Mouse (Mus musculus) thymus, adult 2 months (tissue): ENCODE measurements at regions not wholly inside any gene's neighbourhood (a gene's known extent, or its start where the extent isn't known, plus 50 kb on each side); places are given as distances from the start of the nearest gene placed in this dataset.
A peak's percentile ranks its signal among the peaks of the same experiment; 100 is the strongest.
"Not testable (repeated sequence)": the region's sequence is repeated elsewhere in the genome, so short reads cannot be mapped to it uniquely, and the experiment has no call there.

ENCODE experiments used
- DNase-seq: peaks from one replicate; pipeline ENCODE4 v3.0.0; 2021
- H3K27ac ChIP-seq: fragments of 200-500 bp; 2 replicates; pipeline ENCODE4 v1.5.1; 2012; ENCODE audit warnings: low read length, control low read depth; ENCODE audit not compliant: control insufficient read depth, insufficient read depth
- H3K27me3 ChIP-seq: fragments of 200-500 bp; 2 replicates; pipeline ENCODE4 v1.6.1; 2012; ENCODE audit warnings: mild to moderate bottlenecking, low read length, moderate library complexity, mixed read lengths; ENCODE audit not compliant: control insufficient read depth, insufficient read depth
- H3K36me3 ChIP-seq: fragments of 200-500 bp; 2 replicates; pipeline ENCODE4 v1.6.1; 2012; ENCODE audit warnings: mild to moderate bottlenecking, low read length, moderate library complexity; ENCODE audit not compliant: control insufficient read depth, insufficient read depth
- H3K4me1 ChIP-seq: fragments of 200-500 bp; replicated peaks from 2 replicates; pipeline ENCODE4 v1.6.1; 2012; ENCODE audit warnings: low read length; ENCODE audit not compliant: control insufficient read depth, insufficient read depth
- H3K4me3 ChIP-seq: fragments of 200-500 bp; 2 replicates; pipeline ENCODE4 v1.5.1; 2012; ENCODE audit warnings: mild to moderate bottlenecking, low read length, control low read depth, moderate library complexity; ENCODE audit not compliant: control insufficient read depth, insufficient read depth
- CTCF ChIP-seq: fragments of 200-500 bp; IDR thresholded peaks from 2 replicates; pipeline ENCODE4 v1.5.1; 2012; ENCODE audit warnings: mild to moderate bottlenecking, control low read depth, low read length, moderate library complexity, borderline replicate concordance; ENCODE audit not compliant: control insufficient read depth, poor library complexity, insufficient read depth; ENCODE audit errors: extremely low read depth
- POLR2A ChIP-seq: fragments of 200-500 bp; IDR thresholded peaks from 2 replicates; pipeline ENCODE4 v1.6.1; 2012; ENCODE audit warnings: mild to moderate bottlenecking, low read length, control low read depth, moderate library complexity; ENCODE audit not compliant: control insufficient read depth, poor library complexity, insufficient read depth; ENCODE audit errors: extremely low read depth
- WGBS: fragments of 180-500 bp; shearing (Covaris S2); methylation state at CpG from one replicate; pipeline ENCODE4 v1.1.7; 2018; 5-methylcytosine and 5-hydroxymethylcytosine counted together

DNA sequence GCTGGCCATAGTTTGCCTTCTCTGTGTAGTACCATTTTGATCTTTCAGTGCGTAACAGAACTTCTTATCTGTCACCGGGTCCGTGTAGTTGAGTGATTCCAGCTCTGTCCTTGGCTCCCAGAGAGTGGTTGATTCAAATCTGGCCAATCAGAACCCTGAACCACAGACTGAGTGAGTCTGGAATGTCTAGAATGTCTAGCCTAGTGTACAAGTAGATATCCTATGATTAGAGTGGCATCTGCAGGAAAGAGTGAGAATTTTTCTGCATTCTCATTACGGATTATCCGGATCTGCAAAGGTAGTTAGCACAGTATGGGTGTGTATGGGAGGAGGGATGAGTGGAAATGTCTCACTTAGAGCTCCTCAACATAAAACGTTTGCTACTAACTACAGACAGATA, 97.9 kb upstream of the Pdk4 start:
- WGBS, result 87% methylated on average over 6 of the region's 6 CpGs
- no peak overlapping the region for H3K4me3 ChIP-seq
- TF ChIP-seq CTCF (no peak), POLR2A (no peak)
- no peaks in the 10 kb centered on the region for H3K36me3 ChIP-seq
- H3K4me1 ChIP-seq, result no peaks in the 10 kb centered on the region
- no peaks in the 10 kb centered on the region for H3K27me3 ChIP-seq
- H3K27ac ChIP-seq, result no peak overlapping the region
- no peak for DNase-seq

DNA sequence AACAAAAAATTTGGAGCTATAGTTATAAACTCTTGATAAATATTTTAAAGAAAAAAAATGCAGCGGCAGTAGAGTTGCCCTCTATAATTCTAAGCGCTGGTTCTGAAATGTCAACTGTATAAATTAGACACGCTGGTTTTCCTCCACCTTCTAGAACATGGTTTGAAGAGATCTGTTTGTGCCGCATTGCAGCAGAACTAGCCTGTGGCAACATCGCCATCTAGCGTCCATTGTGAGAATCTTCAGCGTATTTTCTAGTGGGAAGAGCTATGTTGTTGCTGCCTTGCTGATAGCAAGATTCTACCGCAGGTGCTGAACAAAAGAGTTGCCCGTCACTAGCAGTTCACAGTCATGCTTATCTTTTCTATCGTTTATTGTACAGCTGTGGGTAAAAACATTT, 93.5 kb upstream of the Pdk4 start:
- Histone ChIP-seq H3K36me3 (no peaks in the 10 kb centered on the region), H3K4me3 (no peak overlapping the region), H3K27ac (no peak overlapping the region), H3K27me3 (no peaks in the 10 kb centered on the region), H3K4me1 (no peaks in the 10 kb centered on the region)
- peak; percentile 55 for DNase-seq
- 1% methylated on average over 10 of the region's 10 CpGs for WGBS
- TF ChIP-seq POLR2A (no peak), CTCF (no peak)

- no peak overlapping the region for H3K27ac ChIP-seq
- no peaks in the 10 kb centered on the region for H3K36me3 ChIP-seq
- H3K27me3 ChIP-seq, result no peaks in the 10 kb centered on the region
- 69% methylated on average over 2 of the region's 2 CpGs for WGBS
- H3K4me3 ChIP-seq, result no peak overlapping the region
- H3K4me1 ChIP-seq, result no peaks in the 10 kb centered on the region
- no peak for TF ChIP-seq POLR2A
- DNase-seq, result no peak
Observed at GRCm38 (mm10) chr6:5582923-5583525, 86.9 kb upstream of the Pdk4 start.

- WGBS, result 95% methylated on average over 2 of the region's 2 CpGs
- not testable (repeated sequence) for H3K27ac ChIP-seq, H3K36me3 ChIP-seq, H3K4me1 ChIP-seq, H3K27me3 ChIP-seq, H3K4me3 ChIP-seq, DNase-seq
Observed at GRCm38 (mm10) chr6:5576891-5577290, 80.8 kb upstream of the Pdk4 start.

DNA sequence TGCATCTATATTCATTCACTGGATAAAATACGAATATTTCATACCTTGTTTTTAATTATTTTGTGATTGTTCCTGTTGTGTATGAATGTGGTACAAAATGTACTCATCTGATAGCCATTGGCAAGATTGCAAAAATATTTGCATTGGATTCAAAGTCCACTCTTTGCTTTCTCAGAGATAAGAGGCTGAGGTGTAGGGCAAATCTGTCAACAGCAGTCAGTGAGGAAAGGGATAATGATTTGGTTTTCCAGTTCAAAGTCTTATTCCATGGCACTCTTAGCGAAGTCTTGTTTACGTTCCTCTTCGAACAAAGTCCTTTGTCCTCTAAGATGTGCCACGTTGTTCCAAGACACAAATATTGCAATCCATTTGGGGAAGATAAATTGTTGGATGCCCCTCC, 70.5 kb upstream of the Pdk4 start:
- 91% methylated on average over 5 of the region's 5 CpGs for WGBS
- no peak for DNase-seq
- TF ChIP-seq CTCF (no peak), POLR2A (no peak)

DNA sequence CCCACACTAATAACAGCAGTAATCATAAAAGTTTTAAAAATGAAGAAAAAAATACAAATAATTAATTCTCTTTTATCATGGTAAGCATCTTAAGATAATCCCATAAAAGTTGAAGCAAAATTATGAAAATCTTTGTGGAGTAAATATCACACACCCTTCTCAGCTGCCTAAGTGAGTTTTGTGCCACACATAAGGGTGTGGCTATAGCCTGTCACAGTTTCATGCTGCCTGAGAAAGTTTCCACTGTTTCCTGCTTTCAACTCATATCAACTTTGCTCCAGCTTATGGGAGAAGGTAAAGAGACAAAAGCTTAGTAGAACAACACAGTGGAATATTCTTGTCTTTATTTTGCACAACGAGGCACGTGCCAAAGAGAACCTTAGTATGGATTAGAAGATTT, 68.9 kb upstream of the Pdk4 start:
- H3K27me3 ChIP-seq, result no peaks in the 10 kb centered on the region
- no peak overlapping the region for H3K4me3 ChIP-seq
- WGBS, result 91% methylated on average over 2 of the region's 2 CpGs
- no peaks in the 10 kb centered on the region for H3K36me3 ChIP-seq
- TF ChIP-seq CTCF, result no peak
- TF ChIP-seq POLR2A, result no peak
- no peak for DNase-seq
- no peaks in the 10 kb centered on the region for H3K4me1 ChIP-seq
- H3K27ac ChIP-seq, result no peak overlapping the region

More for the DNA sequence above, 70.5 kb upstream of the Pdk4 start:
- Histone ChIP-seq H3K4me3 (no peak overlapping the region), H3K27ac (no peak overlapping the region), H3K4me1 (no peaks in the 10 kb centered on the region), H3K27me3 (no peaks in the 10 kb centered on the region), H3K36me3 (no peaks in the 10 kb centered on the region)

DNA sequence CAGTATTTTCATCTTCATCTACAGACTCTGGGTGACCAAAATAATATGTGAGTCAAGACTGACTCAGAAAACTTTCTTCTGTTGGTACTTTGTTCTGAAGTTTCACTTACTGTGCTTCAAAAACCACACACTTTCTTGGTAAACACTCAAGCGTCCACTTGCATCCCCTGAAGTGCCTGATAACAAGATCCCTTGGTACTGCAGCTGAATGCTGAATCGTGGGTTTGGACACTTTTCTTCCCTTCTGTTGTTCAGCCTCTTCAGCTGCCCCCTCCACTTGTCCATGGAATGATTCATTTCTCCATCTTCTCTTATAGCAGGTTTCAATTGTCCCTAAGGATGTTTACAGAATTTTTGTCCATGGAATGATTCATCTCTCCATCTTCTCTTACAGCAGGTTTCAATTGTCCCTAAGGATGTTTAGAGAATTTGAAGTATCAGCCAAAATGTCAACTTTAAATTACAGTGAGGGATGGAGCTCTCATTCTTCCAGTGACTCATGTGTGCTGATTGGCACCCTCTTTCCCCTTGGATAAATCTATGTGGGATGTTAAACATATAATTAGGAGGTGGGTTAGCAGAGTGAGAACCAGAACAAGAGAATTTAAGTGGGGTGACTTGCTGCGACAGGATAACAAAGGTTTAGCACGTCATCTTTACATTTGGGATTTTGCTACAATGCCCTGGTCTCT, 57.7 kb upstream of the Pdk4 start:
- WGBS, result 48% methylated on average over 4 of the region's 4 CpGs
- Histone ChIP-seq H3K4me1 (no peaks in the 10 kb centered on the region), H3K4me3 (no peak overlapping the region), H3K27ac (no peak overlapping the region), H3K27me3 (no peaks in the 10 kb centered on the region), H3K36me3 (no peaks in the 10 kb centered on the region)
- TF ChIP-seq POLR2A (no peak), CTCF (no peak)
- DNase-seq, result no peak
